ENCODE assay signal across 9 mouse cellular contexts in the genomic region with DNA sequence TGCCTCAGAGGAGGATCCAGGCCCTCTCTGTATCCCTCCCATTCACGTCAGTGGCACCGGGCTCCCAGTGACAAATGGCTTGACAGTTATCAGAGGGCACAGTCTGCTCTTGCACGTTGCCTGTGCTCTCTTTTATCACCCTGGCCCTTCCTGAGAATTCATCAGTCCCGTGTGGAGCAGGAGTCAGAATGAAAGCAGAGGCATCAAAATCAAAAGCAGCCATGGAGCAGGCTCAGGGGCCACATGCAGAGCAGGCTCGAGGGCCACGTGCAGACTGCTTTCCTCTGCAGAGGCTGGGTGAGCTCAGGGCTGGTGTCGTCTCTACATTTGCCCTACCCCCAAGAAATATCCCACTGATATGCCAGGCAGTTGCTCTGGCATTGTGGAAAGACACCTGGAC. TPM values are rescaled to one million over a fixed set of nuclear protein-coding genes. Genes with fewer than 3 reads are reported as not detected.
DNase-seq lines count a peak whose midpoint lies in the region; ATAC-seq and TF ChIP-seq lines count a peak whose summit lies in the region.
"Had no signal": no experiment of that assay in that cellular context is flagged by ENCODE, and none has a peak within 500 bp of the region (broad histone marks: within the 10 kb centered on the region; RNA-seq: fewer than 3 reads in every experiment).

No protein-coding gene starts in this region.

- H3K9ac ChIP-seq in forebrain, embryonic 12.5 days, result no peak overlapping the region
- H3K9ac ChIP-seq in lung, postnatal 0 days (replicated peaks; ENCODE audit: low read depth), result no peak overlapping the region
- no peak overlapping the region for H3K9ac ChIP-seq in intestine, postnatal 0 days (ENCODE audit: low read depth, low read length)

- TF ChIP-seq POLR2A in myocyte (IDR thresholded peaks at IDR 0.05; ENCODE audit: insufficient read length, low read depth), result no peak

- no peak for TF ChIP-seq CTCF in lung, postnatal 0 days (IDR thresholded peaks at IDR 0.05)
- no peak for TF ChIP-seq CTCF in intestine, postnatal 0 days (IDR thresholded peaks at IDR 0.05; ENCODE audit: low read depth)

- H3K9me3 ChIP-seq in forebrain, embryonic 10.5 days, result no peaks in the 10 kb centered on the region
- no peaks in the 10 kb centered on the region for H3K9me3 ChIP-seq in forebrain, embryonic 12.5 days
- no peaks in the 10 kb centered on the region for H3K9me3 ChIP-seq in lung, postnatal 0 days (ENCODE audit: low read length)
- no peaks in the 10 kb centered on the region for H3K9me3 ChIP-seq in intestine, postnatal 0 days (ENCODE audit: control insufficient read depth)

- H3K4me3 ChIP-seq in forebrain, embryonic 10.5 days, result no peak overlapping the region
- H3K4me3 ChIP-seq in forebrain, embryonic 12.5 days (replicated peaks), result no peak overlapping the region
- H3K4me3 ChIP-seq in lung, postnatal 0 days (ENCODE audit: low read depth, low read length), result no peak overlapping the region
- no peak overlapping the region for H3K4me3 ChIP-seq in intestine, postnatal 0 days (ENCODE audit: low read depth, low read length)
- H3K4me3 ChIP-seq in myocyte, result no peak overlapping the region

- no peaks in the 10 kb centered on the region for H3K79me2 ChIP-seq in myocyte (ENCODE audit: control insufficient read depth, insufficient read depth)

- no peak for ATAC-seq in forebrain, embryonic 12.5 days (ENCODE audit: low FRiP score)
- ATAC-seq in lung, postnatal 0 days, result no peak
- ATAC-seq in intestine, postnatal 0 days, result peak; percentile 26; the same call in 1 of the 2 replicates

- no peaks in the 10 kb centered on the region for H3K27me3 ChIP-seq in forebrain, embryonic 10.5 days (ENCODE audit: poor library complexity, severe bottlenecking)
- no peaks in the 10 kb centered on the region for H3K27me3 ChIP-seq in forebrain, embryonic 12.5 days
- H3K27me3 ChIP-seq in lung, postnatal 0 days (replicated peaks; ENCODE audit: insufficient read depth, low read length), result no peaks in the 10 kb centered on the region
- no peaks in the 10 kb centered on the region for H3K27me3 ChIP-seq in intestine, postnatal 0 days (replicated peaks; ENCODE audit: control insufficient read depth, insufficient read depth, low read length)
- no peaks in the 10 kb centered on the region for H3K27me3 ChIP-seq in myocyte (ENCODE audit: control insufficient read depth, insufficient read depth, insufficient read length)

- no peak overlapping the region for H3ac ChIP-seq in myocyte (ENCODE audit: control insufficient read depth, insufficient read length)

- H3K36me3 ChIP-seq in forebrain, embryonic 10.5 days (replicated peaks), result no peaks in the 10 kb centered on the region
- H3K36me3 ChIP-seq in forebrain, embryonic 12.5 days (replicated peaks), result no peaks in the 10 kb centered on the region
- no peaks in the 10 kb centered on the region for H3K36me3 ChIP-seq in lung, postnatal 0 days (ENCODE audit: insufficient read depth, low read length)
- peaks cover 21% of the 10 kb centered on the region for H3K36me3 ChIP-seq in intestine, postnatal 0 days (ENCODE audit: control insufficient read depth, insufficient read depth)
- no peaks in the 10 kb centered on the region for H3K36me3 ChIP-seq in myocyte (ENCODE audit: control insufficient read depth, insufficient read depth)

- 58% methylated on average over 7 of the region's 7 CpGs for WGBS in forebrain, embryonic 10.5 days
- 64% methylated on average over 7 of the region's 7 CpGs for WGBS in forebrain, embryonic 12.5 days
- 24% methylated on average over 7 of the region's 7 CpGs for WGBS in lung, postnatal 0 days
- 25% methylated on average over 7 of the region's 7 CpGs for WGBS in intestine, postnatal 0 days

- H3K4me1 ChIP-seq in forebrain, embryonic 10.5 days, result peaks cover 35% of the 10 kb centered on the region
- peaks cover 20% of the 10 kb centered on the region for H3K4me1 ChIP-seq in forebrain, embryonic 12.5 days
- H3K4me1 ChIP-seq in lung, postnatal 0 days (ENCODE audit: insufficient read depth, low read depth, low read length), result 0 out of 2 replicates have a peak, but pooled peaks cover 7% of the 10 kb centered on the region
- peaks cover 5% of the 10 kb centered on the region for H3K4me1 ChIP-seq in intestine, postnatal 0 days (replicated peaks; ENCODE audit: control insufficient read depth, insufficient read depth, low read length)

- DNase-seq in forebrain, embryonic 10.5 days (ENCODE audit: extremely low spot score, low spot score), result no peak
- no peak for DNase-seq in lung, postnatal 0 days (ENCODE audit: low spot score)
- no peak for DNase-seq in lung, postnatal 25 days (ENCODE audit: low spot score)
- no peak for DNase-seq in embryo, embryonic 10.5 days (ENCODE audit: low spot score)
- DNase-seq in spleen, adult 18-20 months, result no peak
- DNase-seq: kidney, adult 11 months had no signal

- H3K4me2 ChIP-seq in forebrain, embryonic 12.5 days, result no peak overlapping the region
- no peak overlapping the region for H3K4me2 ChIP-seq in lung, postnatal 0 days (replicated peaks; ENCODE audit: low read depth, low read length)
- H3K4me2 ChIP-seq in intestine, postnatal 0 days (replicated peaks; ENCODE audit: low read depth), result no peak overlapping the region
- peak overlapping the region; percentile 46 for H3K4me2 ChIP-seq in myocyte (ENCODE audit: low read depth)

- no peak for TF ChIP-seq EP300 in lung, postnatal 0 days (IDR thresholded peaks at IDR 0.05)

- 0 out of 2 replicates have a peak overlapping the region, but pooled peaks have one; percentile 13 for H3K27ac ChIP-seq in forebrain, embryonic 10.5 days
- no peak overlapping the region for H3K27ac ChIP-seq in forebrain, embryonic 12.5 days
- 0 out of 2 replicates have a peak overlapping the region, but pooled peaks have one; percentile 32 for H3K27ac ChIP-seq in lung, postnatal 0 days (ENCODE audit: low read length)
- peak overlapping the region; percentile 41 for H3K27ac ChIP-seq in intestine, postnatal 0 days (ENCODE audit: low read depth, low read length)

TF ChIP-seq in myocyte, 11 proteins besides CTCF, POLR2A, EP300 and RAD21:
- TF ChIP-seq SRF (IDR thresholded peaks at IDR 0.05; ENCODE audit: control insufficient read depth, insufficient read length, low read depth) (no peak), USF1 (IDR thresholded peaks at IDR 0.05; ENCODE audit: low read depth) (no peak), E2F4 (IDR thresholded peaks at IDR 0.05; ENCODE audit: insufficient read depth) (no peak), MAX (IDR thresholded peaks at IDR 0.05; ENCODE audit: low read depth) (no peak), MYOG (IDR thresholded peaks at IDR 0.05; ENCODE audit: control insufficient read depth in 1 of 3, insufficient read depth in 1 of 3, insufficient read length in 2 of 3, low read depth in 2 of 3) (no peak), REST (IDR thresholded peaks at IDR 0.05; ENCODE audit: insufficient read depth, insufficient read length) (no peak), TCF3 (IDR thresholded peaks at IDR 0.05; ENCODE audit: insufficient read length, low read depth) (no peak)

RNA-seq across cellular contexts. Expression of gene Dapp1, which starts 29.5 kb away (rescaled TPM):
- 2.2 and 3.5 TPM in 2 replicates for polyA plus RNA-seq in forebrain, embryonic 10.5 days (2016; fragmentation: Nextera tagmentation; extraction: Ambion mirVana)
- polyA plus RNA-seq in forebrain, embryonic 12.5 days (2016; fragmentation: Nextera tagmentation; extraction: Ambion mirVana), result 3.8 and 5.5 TPM in 2 replicates
- polyA plus RNA-seq in lung, postnatal 0 days (2015; fragmentation: Nextera tagmentation; extraction: Ambion mirVana), result 7.9 and 8.9 TPM in 2 replicates
- 70.6 and 71.2 TPM in 2 replicates for polyA plus RNA-seq in intestine, postnatal 0 days (2015; fragmentation: Nextera tagmentation; extraction: Ambion mirVana)
- 0.16 TPM for polyA plus RNA-seq in myocyte (2012; fragmentation: generic; extraction: Trizol)

RNA-seq across cellular contexts. Expression of gene Lamtor3, which starts 33.5 kb away (rescaled TPM):
- 90.1 and 92.3 TPM in 2 replicates for polyA plus RNA-seq in forebrain, embryonic 10.5 days (2016; fragmentation: Nextera tagmentation; extraction: Ambion mirVana)
- 103 and 106 TPM in 2 replicates for polyA plus RNA-seq in forebrain, embryonic 12.5 days (2016; fragmentation: Nextera tagmentation; extraction: Ambion mirVana)
- 114 and 122 TPM in 2 replicates for polyA plus RNA-seq in lung, postnatal 0 days (2015; fragmentation: Nextera tagmentation; extraction: Ambion mirVana)
- 156 and 160 TPM in 2 replicates for polyA plus RNA-seq in intestine, postnatal 0 days (2015; fragmentation: Nextera tagmentation; extraction: Ambion mirVana)
- polyA plus RNA-seq in myocyte (2012; fragmentation: generic; extraction: Trizol), result 48.7 TPM
